Mouse (Mus musculus): Measurements from ENCODE around the gene 9430038I01Rik. TPM values are rescaled to one million over a fixed set of nuclear protein-coding genes. Genes with fewer than 3 reads are reported as not detected.
"Not testable (repeated sequence)": the region's sequence is repeated elsewhere in the genome, so short reads cannot be mapped to it uniquely, and the experiment has no call there.

Gene 9430038I01Rik
- 1 to 10 TPM; 8.0 to 9.5 TPM for total RNA-seq (2021)

DNA sequence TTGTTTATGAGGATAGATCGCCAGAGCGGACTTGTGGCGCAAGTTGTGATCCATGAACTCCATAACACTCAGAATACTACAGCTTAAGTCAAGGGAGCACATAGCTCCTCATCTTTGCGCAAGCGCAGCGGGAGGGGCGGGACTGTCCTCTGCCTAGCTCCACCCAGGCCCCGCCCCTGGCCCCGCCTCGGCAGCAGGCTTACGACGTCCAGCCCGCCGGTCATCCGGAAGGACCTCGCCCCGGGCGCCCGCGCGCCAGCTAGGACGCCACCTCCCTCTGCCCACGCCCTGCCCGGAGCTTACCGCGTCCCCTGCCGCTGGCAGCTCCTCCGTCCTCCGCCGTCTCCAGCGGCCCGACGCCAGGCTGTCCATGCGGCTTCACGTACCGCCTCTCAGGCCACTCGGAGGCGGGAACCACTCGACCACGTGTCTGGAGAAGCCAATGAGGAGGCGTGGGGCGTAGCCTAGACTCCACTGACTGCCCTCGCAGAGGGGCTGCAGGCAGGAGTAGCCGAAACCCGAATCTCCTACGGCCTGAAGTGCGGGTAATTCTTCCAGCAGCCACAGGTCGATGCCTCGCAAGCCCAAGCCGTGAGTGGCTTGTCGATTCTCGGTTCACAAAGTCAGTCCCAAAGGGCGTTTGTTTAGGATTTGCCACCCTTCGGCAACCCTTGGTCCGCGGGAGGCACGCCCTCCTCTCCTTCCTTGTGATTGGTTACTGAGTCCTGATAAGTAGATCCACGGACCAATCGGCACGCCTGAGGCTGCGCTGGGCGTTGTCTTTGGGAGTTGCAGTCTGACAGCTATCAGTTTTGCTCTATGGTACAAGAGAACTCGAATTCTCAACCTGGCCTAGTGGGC lies at the start of gene 9430038I01Rik:
TSS of gene 9430038I01Rik (minus strand) at position 426 of the 861 bp plus-strand sequence.
- intact Hi-C loops (cut with DNase I) = no loop called here
- peak; percentile 98 for DNase-seq

- intact Hi-C loops (cut with DNase I) = no loop called here
Observed at GRCm38 (mm10) chr7:137445321-137445720, 34.8 kb upstream of the 9430038I01Rik start.

GRCm38 (mm10) chr7:137442951-137443350 lies 32.4 kb upstream of the 9430038I01Rik start:
- intact Hi-C loops (cut with DNase I) = no loop called here
- DNase-seq = no peak

More at GRCm38 (mm10) chr7:137445321-137445720, 34.8 kb upstream of the 9430038I01Rik start:
- DNase-seq = no peak

- DNase-seq; intact Hi-C loops (cut with DNase I): not testable (repeated sequence)
Observed at GRCm38 (mm10) chr7:137438962-137439361, 28.4 kb upstream of the 9430038I01Rik start.

- intact Hi-C loops (cut with DNase I) = no loop called here
- peak; percentile 20 for DNase-seq
Observed at GRCm38 (mm10) chr7:137438179-137438550, 27.6 kb upstream of the 9430038I01Rik start.

GRCm38 (mm10) chr7:137437440-137438178 lies 27.0 kb upstream of the 9430038I01Rik start, which contains the start of gene Glrx3:
Glrx3 (plus strand) TSS chr7:137437614.
- intact Hi-C loops (cut with DNase I) = no loop called here
- DNase-seq = peak; percentile 94

DNA sequence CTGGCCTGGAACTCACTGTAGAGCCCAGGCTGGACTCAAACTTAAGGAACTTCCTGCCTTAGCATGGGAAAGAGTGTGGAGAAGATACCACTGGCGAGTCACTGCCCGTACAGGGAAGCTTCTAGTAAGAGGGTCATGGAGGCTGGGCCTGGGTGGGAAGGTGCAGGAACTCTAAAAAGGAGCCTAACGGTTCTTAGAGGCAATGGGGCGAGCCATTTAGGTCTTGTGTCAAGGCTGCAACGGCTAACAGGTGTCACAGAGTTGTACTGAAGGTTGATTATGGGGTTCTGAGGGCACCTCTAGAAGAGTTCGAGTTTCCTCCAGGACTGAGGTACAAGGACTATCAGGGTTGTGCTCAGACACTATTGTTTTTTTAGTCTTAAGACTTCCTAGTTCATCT lies 26.3 kb upstream of the 9430038I01Rik start:
- intact Hi-C loops (cut with DNase I) = no loop called here
- DNase-seq = no peak

DNA sequence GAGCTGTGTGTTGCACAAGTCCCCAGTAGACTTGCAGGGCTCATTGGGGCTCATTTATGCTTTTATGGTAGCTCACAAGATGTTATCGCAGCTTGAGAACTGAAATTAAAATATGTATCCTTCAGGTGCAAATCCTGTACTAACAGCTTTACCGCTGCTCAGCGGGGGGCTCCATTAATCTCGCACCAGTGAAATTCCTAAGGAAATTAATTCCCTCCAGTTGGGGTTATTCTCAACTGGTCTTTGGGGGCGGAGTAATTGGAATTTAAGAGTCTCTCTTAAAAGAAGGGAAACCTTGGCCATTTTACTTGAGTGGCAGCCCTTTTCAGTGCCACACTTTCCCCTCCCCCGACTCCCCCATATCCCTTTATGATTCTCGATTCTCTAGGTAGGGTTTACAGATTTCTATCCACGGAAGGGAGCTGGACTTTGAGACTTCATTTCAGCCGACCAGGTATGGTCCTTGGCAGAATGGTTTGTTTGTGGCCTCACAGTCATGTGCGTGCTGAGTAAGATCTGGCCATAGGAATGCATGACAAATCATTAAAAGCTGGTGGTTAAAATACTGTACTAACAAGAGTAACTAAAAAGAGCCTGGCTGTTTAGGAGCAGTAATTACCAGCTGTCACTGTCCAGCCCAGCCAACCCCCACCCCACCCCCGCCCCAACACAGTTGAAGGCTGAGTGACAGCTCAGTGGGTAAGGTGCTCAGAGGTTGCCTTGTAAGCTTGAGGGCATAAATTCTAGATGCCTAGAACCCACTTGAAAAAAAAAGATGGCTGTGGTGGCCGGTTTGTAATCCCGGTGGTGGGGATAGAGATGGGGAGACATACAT lies 21.4 kb upstream of the 9430038I01Rik start:
- no peak for DNase-seq
- intact Hi-C loops (cut with DNase I) = no loop called here

DNA sequence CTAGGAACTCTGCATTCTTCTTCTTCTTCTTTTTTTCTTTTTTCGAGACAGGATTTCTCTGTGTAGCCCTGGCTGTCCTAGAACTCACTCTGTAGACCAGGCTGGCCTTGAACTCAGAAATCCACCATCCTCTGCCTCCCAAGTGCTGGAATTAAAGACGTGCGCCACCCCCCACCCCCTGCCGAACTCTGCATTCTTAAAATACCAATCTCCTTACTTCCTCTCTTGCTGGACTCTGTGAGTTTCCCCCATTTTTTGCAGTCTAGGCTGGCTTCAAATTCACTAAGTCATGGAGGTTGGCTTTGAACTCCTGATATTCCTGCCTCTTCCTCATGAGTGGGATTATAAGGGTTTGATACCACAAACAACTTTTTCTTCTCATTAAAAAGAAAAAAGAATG lies 16.1 kb upstream of the 9430038I01Rik start:
- intact Hi-C loops (cut with DNase I) = no loop called here
- DNase-seq = no peak

DNA sequence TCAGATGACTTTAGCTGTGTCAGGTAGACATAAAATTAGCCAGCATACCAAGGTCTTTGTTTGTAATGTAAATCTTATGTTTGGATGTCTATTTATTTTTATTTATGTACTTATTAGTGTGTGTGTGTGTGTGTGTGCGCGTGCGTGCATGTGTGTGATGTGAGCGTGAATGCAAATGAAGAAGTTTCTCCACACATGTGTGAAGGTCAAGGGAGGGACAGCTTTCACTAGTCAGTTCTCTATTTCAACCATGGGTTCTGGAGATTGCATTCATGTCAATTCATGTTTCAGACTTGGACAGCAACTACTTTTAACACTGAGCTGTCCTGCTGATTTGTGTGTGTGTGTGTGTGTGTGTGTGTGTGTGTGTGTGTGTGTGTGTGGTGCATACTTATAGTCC lies 10.7 kb upstream of the 9430038I01Rik start:
- intact Hi-C loops (cut with DNase I) = no loop called here
- no peak for DNase-seq

GRCm38 (mm10) chr7:137420550-137420949 lies 10.0 kb upstream of the 9430038I01Rik start:
- no peak for DNase-seq
- intact Hi-C loops (cut with DNase I) = no loop called here

DNA sequence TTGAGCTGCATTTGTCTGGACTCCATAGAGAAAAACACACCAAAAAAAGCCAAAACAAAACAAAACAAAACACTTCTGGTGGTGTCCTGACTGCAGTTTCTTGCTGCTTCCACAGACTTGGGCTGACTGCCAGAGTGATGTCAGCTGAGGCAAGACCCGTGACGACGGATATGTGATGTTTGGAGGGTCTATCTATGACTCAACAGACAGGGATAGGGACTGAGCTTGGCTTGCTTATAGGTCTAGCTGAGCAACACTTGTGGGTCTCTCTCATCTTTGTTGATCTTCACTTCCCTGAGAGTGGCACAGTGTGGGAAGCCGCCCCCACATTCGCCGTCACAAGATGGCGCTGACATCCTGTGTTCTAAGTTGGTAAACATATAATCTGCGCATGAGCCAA lies 4.1 kb upstream of the 9430038I01Rik start:
- intact Hi-C loops (cut with DNase I) = no loop called here
- DNase-seq = no peak

DNA sequence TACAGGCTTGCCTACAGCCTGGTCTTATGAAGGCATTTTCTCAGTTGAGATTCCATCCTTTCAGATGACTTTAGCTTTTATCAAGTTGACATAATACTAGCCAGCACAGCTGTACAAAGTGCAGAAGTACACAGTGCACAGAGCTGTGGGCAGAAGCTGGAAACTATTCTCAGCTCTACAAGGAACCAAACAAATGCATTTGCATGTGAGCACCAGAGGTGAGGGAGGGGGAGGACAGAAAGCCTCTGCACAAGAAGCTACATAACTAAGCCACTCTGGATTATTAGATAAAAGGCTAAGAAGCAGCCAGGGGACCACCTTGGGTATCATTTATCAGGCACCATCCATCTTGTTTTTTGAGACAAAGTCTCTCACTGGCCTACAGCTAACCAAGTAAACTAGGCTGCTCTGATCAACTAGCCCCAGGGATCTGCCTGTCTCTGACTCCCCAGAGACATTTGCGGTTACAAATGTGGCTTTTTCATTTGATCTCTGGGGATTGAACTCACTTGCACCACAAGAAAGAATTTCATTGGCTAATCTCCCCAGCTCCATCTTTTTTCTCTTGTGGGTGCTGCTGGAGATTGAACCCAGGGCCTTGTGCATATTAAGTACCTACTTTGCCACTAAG lies 3.0 kb downstream of the 9430038I01Rik start:
- intact Hi-C loops (cut with DNase I) = no loop called here
- no peak for DNase-seq

GRCm38 (mm10) chr7:137404146-137404545 lies 6.4 kb downstream of the 9430038I01Rik start:
- no peak for DNase-seq
- intact Hi-C loops (cut with DNase I) = no loop called here

- intact Hi-C loops (cut with DNase I) = no loop called here
- DNase-seq = no peak
Observed at GRCm38 (mm10) chr7:137398973-137399372, 11.6 kb downstream of the 9430038I01Rik start.

DNA sequence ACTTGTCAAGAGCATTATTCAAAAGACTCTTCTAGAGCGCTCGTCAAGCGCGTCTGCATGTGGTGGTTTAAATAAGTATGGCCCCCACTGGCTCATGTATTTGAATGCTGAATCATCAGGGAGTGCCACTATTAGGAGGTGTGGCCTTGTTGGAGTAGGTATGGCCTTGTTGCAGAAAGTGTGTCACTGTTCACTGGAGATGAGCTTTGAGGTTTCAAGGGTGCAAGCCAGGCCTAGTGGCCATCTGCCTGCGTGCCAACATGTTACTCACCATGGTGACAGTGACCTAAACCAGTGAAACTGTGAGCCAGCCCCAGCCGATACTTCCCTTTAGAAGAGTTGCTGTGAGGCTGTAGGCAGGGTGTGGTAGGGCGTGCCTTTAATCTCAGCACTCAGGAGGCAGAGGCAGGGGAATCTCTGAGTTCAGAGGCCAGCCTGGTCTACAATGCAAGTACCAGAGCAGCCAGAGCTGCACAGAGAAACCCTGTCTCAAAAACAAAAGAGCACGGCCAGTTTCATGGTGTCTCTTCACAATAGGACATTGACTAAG lies 13.1 kb downstream of the 9430038I01Rik start:
- intact Hi-C loops (cut with DNase I) = no loop called here

GRCm38 (mm10) chr7:137395421-137395820 lies 15.1 kb downstream of the 9430038I01Rik start:
- no peak for DNase-seq
- intact Hi-C loops (cut with DNase I) = no loop called here

More for the DNA sequence above, 13.1 kb downstream of the 9430038I01Rik start:
- DNase-seq = no peak

- intact Hi-C loops (cut with DNase I) = no loop called here
- DNase-seq = no peak
Observed at GRCm38 (mm10) chr7:137387863-137388262, 22.7 kb downstream of the 9430038I01Rik start.

DNA sequence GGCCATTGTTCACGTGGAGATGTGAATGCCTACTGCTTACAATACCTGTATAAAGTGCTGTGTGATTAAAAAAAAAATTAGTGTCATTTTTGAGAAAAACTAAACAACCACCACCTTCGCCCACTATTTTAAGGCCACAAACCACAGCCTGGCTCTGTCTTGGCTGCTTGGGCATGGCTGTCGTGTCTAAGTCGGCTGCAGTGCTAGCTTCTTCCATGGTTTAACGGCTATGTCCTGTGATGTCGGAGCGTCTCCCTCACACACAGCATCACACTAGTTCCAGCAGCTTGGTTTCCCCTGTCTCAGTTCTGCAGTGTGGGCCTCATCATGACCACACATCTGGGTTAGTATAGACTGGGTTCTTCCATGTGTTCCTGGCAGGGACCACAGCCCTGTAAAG lies 35.6 kb downstream of the 9430038I01Rik start:
- intact Hi-C loops (cut with DNase I) = no loop called here
- no peak for DNase-seq

DNA sequence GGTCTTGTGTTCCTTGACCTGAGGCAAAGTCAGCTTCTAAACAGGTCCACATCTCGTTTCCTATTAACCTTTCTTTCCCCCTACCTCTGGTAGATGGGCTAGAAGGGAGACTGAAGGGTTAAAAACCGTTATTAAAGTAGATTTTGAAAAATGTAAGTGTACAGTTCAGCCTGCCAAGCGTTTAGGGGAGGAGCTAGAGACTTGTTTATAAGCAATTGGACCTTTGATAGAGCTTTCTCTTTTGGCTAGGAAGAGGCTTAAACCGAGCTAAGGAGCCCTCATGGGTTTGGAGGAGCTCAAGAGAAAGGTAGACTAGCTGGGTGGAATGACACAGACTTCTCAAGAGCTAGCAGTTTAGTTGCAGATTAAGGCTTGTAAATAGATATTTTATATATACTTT lies 38.8 kb downstream of the 9430038I01Rik start:
- DNase-seq = no peak
- intact Hi-C loops (cut with DNase I) = no loop called here

Data from left cerebral cortex, postnatal 4 days (tissue).